Mouse (Mus musculus): ENCODE data around the gene Hoxb9. TPM values are rescaled to one million over a fixed set of nuclear protein-coding genes. Genes with fewer than 3 reads are reported as not detected.
A peak's percentile ranks its signal among the peaks of the same experiment; 100 is the strongest.

Hoxb9 gene
- total RNA-seq, 1 experiment: 3.3 TPM

GRCm38 (mm10) chr11:96240211-96240610 is 31.0 kb upstream of the Hoxb9 start:
- no peak for DNase-seq (ENCODE audit: low read depth, low spot score)

GRCm38 (mm10) chr11:96250901-96251300 is 20.4 kb upstream of the Hoxb9 start:
- TF ChIP-seq CHD2 (IDR thresholded peaks at IDR 0.05; ENCODE audit: low read depth, low read length) (no peak), ZC3H11A (IDR thresholded peaks at IDR 0.05; ENCODE audit: borderline replicate concordance, low read depth, low read length) (no peak), HCFC1 (IDR thresholded peaks at IDR 0.05; ENCODE audit: borderline replicate concordance, insufficient read depth, low read length) (no peak), MAFK (IDR thresholded peaks at IDR 0.05; ENCODE audit: insufficient read depth, low read depth, low read length) (no peak), ZNF384 (IDR thresholded peaks at IDR 0.05; ENCODE audit: low read depth, low read length) (no peak)
- H3K9me3 ChIP-seq (ENCODE audit: control insufficient read depth, insufficient read depth, low read depth, low read length): no peaks in the 10 kb centered on the region
- no peaks in the 10 kb centered on the region for H3K36me3 ChIP-seq (ENCODE audit: control insufficient read depth, insufficient read depth, low read length, poor library complexity, severe bottlenecking)
- in situ Hi-C loops (cut with MboI; ENCODE audit: low sequenced_read_pairs in 2 of 2, unreplicated experiment in 2 of 2): no loop called here
- peak overlapping the region; percentile 70; the same call in 1 of the 2 replicates for H3K9ac ChIP-seq (ENCODE audit: insufficient read depth, low read depth, low read length, poor library complexity, severe bottlenecking)
- H3K27ac ChIP-seq (ENCODE audit: insufficient read depth, low read depth, low read length, poor library complexity, severe bottlenecking): peak overlapping the region; percentile 62; the same call in 1 of the 2 replicates
- H3K4me3 ChIP-seq (ENCODE audit: insufficient read depth in 1 of 2, low read depth in 1 of 2, low read length in 2 of 2, poor library complexity in 1 of 2, severe bottlenecking in 1 of 2): peak overlapping the region; percentile 61 to 72
- peaks cover 11 to 13% of the 10 kb centered on the region in 2 experiments for H3K4me1 ChIP-seq (ENCODE audit: control insufficient read depth in 2 of 2, insufficient read depth in 2 of 2, low read length in 2 of 2, poor library complexity in 1 of 2)
- peak; percentile 84 for DNase-seq (ENCODE audit: low read depth, low spot score)

More at GRCm38 (mm10) chr11:96240211-96240610, 31.0 kb upstream of the Hoxb9 start:
- Histone ChIP-seq H3K4me1 (ENCODE audit: control insufficient read depth in 2 of 2, insufficient read depth in 2 of 2, low read length in 2 of 2, poor library complexity in 1 of 2) (no peaks in the 10 kb centered on the region), H3K36me3 (ENCODE audit: control insufficient read depth, insufficient read depth, low read length, poor library complexity, severe bottlenecking) (no peaks in the 10 kb centered on the region), H3K27ac (ENCODE audit: insufficient read depth, low read depth, low read length, poor library complexity, severe bottlenecking) (no peak overlapping the region), H3K4me3 (ENCODE audit: insufficient read depth in 1 of 2, low read depth in 1 of 2, low read length in 2 of 2, poor library complexity in 1 of 2, severe bottlenecking in 1 of 2) (no peak overlapping the region), H3K9ac (ENCODE audit: insufficient read depth, low read depth, low read length, poor library complexity, severe bottlenecking) (no peak overlapping the region), H3K9me3 (ENCODE audit: control insufficient read depth, insufficient read depth, low read depth, low read length) (no peaks in the 10 kb centered on the region)
- in situ Hi-C loops (cut with MboI; ENCODE audit: low sequenced_read_pairs in 2 of 2, unreplicated experiment in 2 of 2): loop anchor here in 1 of 2 experiments (5.0 kb wide), 1 partner anchor 93 kb away; no protein-coding TSS in a partner anchor
- TF ChIP-seq ZC3H11A (IDR thresholded peaks at IDR 0.05; ENCODE audit: borderline replicate concordance, low read depth, low read length): peak; percentile 58; the same call in 1 of the 2 replicates
- no peak for TF ChIP-seq MAFK (IDR thresholded peaks at IDR 0.05; ENCODE audit: insufficient read depth, low read depth, low read length)
- TF ChIP-seq ZNF384 (IDR thresholded peaks at IDR 0.05; ENCODE audit: low read depth, low read length): no peak
- TF ChIP-seq CHD2 (IDR thresholded peaks at IDR 0.05; ENCODE audit: low read depth, low read length): no peak
- TF ChIP-seq HCFC1 (IDR thresholded peaks at IDR 0.05; ENCODE audit: borderline replicate concordance, insufficient read depth, low read length): no peak

GRCm38 (mm10) chr11:96251480-96252031 is 19.7 kb upstream of the Hoxb9 start:
- Histone ChIP-seq H3K27ac (ENCODE audit: insufficient read depth, low read depth, low read length, poor library complexity, severe bottlenecking) (peak overlapping the region; percentile 7; the same call in 1 of the 2 replicates), H3K36me3 (ENCODE audit: control insufficient read depth, insufficient read depth, low read length, poor library complexity, severe bottlenecking) (no peaks in the 10 kb centered on the region), H3K9me3 (ENCODE audit: control insufficient read depth, insufficient read depth, low read depth, low read length) (no peaks in the 10 kb centered on the region), H3K9ac (ENCODE audit: insufficient read depth, low read depth, low read length, poor library complexity, severe bottlenecking) (peak overlapping the region; percentile 70), H3K4me3 (ENCODE audit: insufficient read depth in 1 of 2, low read depth in 1 of 2, low read length in 2 of 2, poor library complexity in 1 of 2, severe bottlenecking in 1 of 2) (peak overlapping the region; percentile 61 to 72), H3K4me1 (ENCODE audit: control insufficient read depth in 2 of 2, insufficient read depth in 2 of 2, low read length in 2 of 2, poor library complexity in 1 of 2) (peaks cover 11 to 13% of the 10 kb centered on the region in 2 experiments)
- in situ Hi-C loops (cut with MboI; ENCODE audit: low sequenced_read_pairs in 2 of 2, unreplicated experiment in 2 of 2): no loop called here
- no peak for TF ChIP-seq HCFC1 (IDR thresholded peaks at IDR 0.05; ENCODE audit: borderline replicate concordance, insufficient read depth, low read length)
- no peak for TF ChIP-seq ZNF384 (IDR thresholded peaks at IDR 0.05; ENCODE audit: low read depth, low read length)
- no peak for TF ChIP-seq CHD2 (IDR thresholded peaks at IDR 0.05; ENCODE audit: low read depth, low read length)
- no peak for TF ChIP-seq MAFK (IDR thresholded peaks at IDR 0.05; ENCODE audit: insufficient read depth, low read depth, low read length)
- no peak for DNase-seq (ENCODE audit: low read depth, low spot score)

GRCm38 (mm10) chr11:96252541-96253120 is 18.6 kb upstream of the Hoxb9 start:
- no peak overlapping the region for H3K27ac ChIP-seq (ENCODE audit: insufficient read depth, low read depth, low read length, poor library complexity, severe bottlenecking)
- peak overlapping the region; percentile 61 to 72 for H3K4me3 ChIP-seq (ENCODE audit: insufficient read depth in 1 of 2, low read depth in 1 of 2, low read length in 2 of 2, poor library complexity in 1 of 2, severe bottlenecking in 1 of 2)
- in situ Hi-C loops (cut with MboI; ENCODE audit: low sequenced_read_pairs in 2 of 2, unreplicated experiment in 2 of 2): no loop called here
- no peaks in the 10 kb centered on the region for H3K9me3 ChIP-seq (ENCODE audit: control insufficient read depth, insufficient read depth, low read depth, low read length)
- no peak for DNase-seq (ENCODE audit: low read depth, low spot score)
- TF ChIP-seq ZNF384 (IDR thresholded peaks at IDR 0.05; ENCODE audit: low read depth, low read length): no peak
- no peak for TF ChIP-seq MAFK (IDR thresholded peaks at IDR 0.05; ENCODE audit: insufficient read depth, low read depth, low read length)
- no peak for TF ChIP-seq HCFC1 (IDR thresholded peaks at IDR 0.05; ENCODE audit: borderline replicate concordance, insufficient read depth, low read length)
- no peak for TF ChIP-seq ZC3H11A (IDR thresholded peaks at IDR 0.05; ENCODE audit: borderline replicate concordance, low read depth, low read length)
- TF ChIP-seq CHD2 (IDR thresholded peaks at IDR 0.05; ENCODE audit: low read depth, low read length): no peak
- peaks cover 11 to 13% of the 10 kb centered on the region in 2 experiments for H3K4me1 ChIP-seq (ENCODE audit: control insufficient read depth in 2 of 2, insufficient read depth in 2 of 2, low read length in 2 of 2, poor library complexity in 1 of 2)
- H3K36me3 ChIP-seq (ENCODE audit: control insufficient read depth, insufficient read depth, low read length, poor library complexity, severe bottlenecking): no peaks in the 10 kb centered on the region
- H3K9ac ChIP-seq (ENCODE audit: insufficient read depth, low read depth, low read length, poor library complexity, severe bottlenecking): peak overlapping the region; percentile 62; the same call in 1 of the 2 replicates

All from ES-E14 (cell line).